Mouse (Mus musculus) olfactory bulb, adult 2 months (tissue): ENCODE measurements at regions not wholly inside any gene's neighbourhood (a gene's known extent, or its start where the extent isn't known, plus 50 kb on each side); places are given as distances from the start of the nearest gene placed in this dataset.

Experiments
- CTCF ChIP-seq: fragments of 200-500 bp; IDR thresholded peaks from 2 replicates; pipeline ENCODE4 v1.5.1; 2012; ENCODE audit warnings: low read depth, mild to moderate bottlenecking, low read length, moderate library complexity; ENCODE audit not compliant: insufficient read depth
- POLR2A ChIP-seq: fragments of 200-500 bp; IDR thresholded peaks from 2 replicates; pipeline ENCODE4 v1.6.1; 2012; ENCODE audit warnings: mild to moderate bottlenecking, low read depth, low read length, moderate library complexity; ENCODE audit not compliant: insufficient read depth

DNA sequence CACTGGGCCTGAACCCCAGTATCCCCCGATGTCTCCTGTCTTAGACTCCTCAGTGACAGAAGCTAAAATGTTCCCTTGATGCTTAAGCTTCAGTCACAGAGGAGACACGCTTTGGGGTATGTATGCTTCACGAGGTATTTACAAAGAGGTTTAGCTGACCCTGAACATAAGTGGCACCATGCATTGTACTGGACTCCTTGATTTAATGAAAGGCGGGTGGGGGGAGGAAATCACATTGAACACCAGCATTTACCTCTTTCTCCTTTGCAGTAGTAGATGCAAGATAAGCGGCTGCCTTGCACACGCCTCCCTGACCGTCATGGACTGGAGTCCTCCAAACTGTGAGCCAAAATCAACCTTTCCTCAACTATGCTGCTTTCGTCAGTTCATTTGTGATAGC is 117.5 kb downstream of the Cand1 start:
- TF ChIP-seq CTCF (no peak), POLR2A (no peak)
